Mouse (Mus musculus) testis, adult 2 months (tissue): ENCODE data around the gene Ttc25. TPM values are rescaled to one million over a fixed set of nuclear protein-coding genes. Genes with fewer than 3 reads are reported as not detected.

Experiments
- H3K27ac ChIP-seq: fragments of 200-500 bp; 2 replicates; pipeline ENCODE4 v1.5.1; 2012; ENCODE audit warnings: low read depth, low read length; ENCODE audit not compliant: control insufficient read depth, insufficient read depth
- H3K27me3 ChIP-seq: fragments of 200-500 bp; 2 replicates; pipeline ENCODE4 v1.6.1; 2012; ENCODE audit warnings: mild to moderate bottlenecking, low read length, moderate library complexity; ENCODE audit not compliant: control insufficient read depth, insufficient read depth
- H3K36me3 ChIP-seq: fragments of 200-500 bp; 2 replicates; pipeline ENCODE4 v1.6.1; 2012; ENCODE audit warnings: mild to moderate bottlenecking, low read length; ENCODE audit not compliant: control insufficient read depth, insufficient read depth
- H3K4me1 ChIP-seq: fragments of 200-500 bp; 2 replicates; pipeline ENCODE4 v1.6.1; 2012; ENCODE audit warnings: low read length; ENCODE audit not compliant: control insufficient read depth, insufficient read depth
- H3K4me3 ChIP-seq: fragments of 200-500 bp; 2 replicates; pipeline ENCODE4 v1.5.1; 2012; ENCODE audit warnings: low read depth, mild to moderate bottlenecking, low read length, moderate library complexity, mixed read lengths; ENCODE audit not compliant: control insufficient read depth
- CTCF ChIP-seq: fragments of 200-500 bp; IDR thresholded peaks from 2 replicates; pipeline ENCODE4 v1.5.1; 2012; ENCODE audit warnings: low read depth, mild to moderate bottlenecking, inconsistent platforms, low read length, moderate library complexity; ENCODE audit not compliant: control insufficient read depth, insufficient read depth, insufficient replicate concordance
- POLR2A ChIP-seq: fragments of 200-500 bp; IDR thresholded peaks from 2 replicates; pipeline ENCODE4 v1.6.1; 2012; ENCODE audit warnings: low read depth, mild to moderate bottlenecking, inconsistent platforms, low read length, moderate library complexity; ENCODE audit not compliant: control insufficient read depth
- polyA plus RNA-seq: library from polyadenylated mRNA; depleted of rRNA; stranded (reverse); fragments of >200 nt; gene quantifications from 2 replicates; pipeline ENCODE4 v1.2.3, GENCODE M21; 2012

Ttc25 gene
- polyA plus RNA-seq, 1 experiment, result 74.1 TPM

DNA sequence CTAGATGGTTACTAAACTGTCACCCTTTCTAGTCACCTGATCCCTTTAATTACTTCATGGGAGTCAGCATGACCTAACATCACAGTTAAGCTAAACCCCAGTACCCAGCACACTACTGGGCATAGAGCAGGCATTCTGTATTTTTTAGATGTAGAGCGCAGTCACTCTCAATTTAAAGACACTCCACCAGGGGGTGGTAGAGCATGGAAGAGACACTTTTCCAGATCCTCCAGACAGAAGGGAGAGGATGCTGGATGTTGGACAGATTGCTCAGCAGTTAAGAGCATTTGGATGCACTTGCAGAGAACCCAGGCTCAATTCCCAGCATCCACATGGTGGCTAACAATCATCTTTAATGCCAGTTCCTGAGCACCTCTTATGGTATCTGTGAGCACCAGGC lies 33.0 kb upstream of the Ttc25 start:
- Histone ChIP-seq H3K36me3 (no peaks in the 10 kb centered on the region; the same call in 1 of the 2 replicates), H3K27me3 (no peaks in the 10 kb centered on the region), H3K4me1 (no peaks in the 10 kb centered on the region), H3K27ac (no peak overlapping the region), H3K4me3 (no peak overlapping the region)
- TF ChIP-seq CTCF, result no peak
- TF ChIP-seq POLR2A, result no peak

DNA sequence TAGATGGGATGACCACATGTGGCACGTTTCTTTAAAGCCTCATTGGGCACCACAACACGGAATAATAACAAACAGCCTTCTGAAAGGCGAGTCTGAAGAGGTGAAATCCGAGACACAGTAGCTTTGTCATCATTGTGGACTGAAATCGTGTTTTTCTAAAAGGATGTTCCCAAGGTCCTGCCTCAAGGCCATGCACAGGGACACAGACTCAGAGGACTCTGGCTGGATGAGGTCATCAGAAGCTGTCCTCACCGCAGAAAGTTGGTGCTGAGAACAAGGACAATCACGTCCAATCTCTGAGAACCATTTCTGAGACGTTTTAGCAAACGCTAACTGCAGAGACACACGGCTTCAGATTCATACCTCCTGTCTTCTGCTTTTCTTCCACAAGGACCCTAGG lies 31.7 kb upstream of the Ttc25 start:
- Histone ChIP-seq H3K36me3 (no peaks in the 10 kb centered on the region), H3K27me3 (no peaks in the 10 kb centered on the region), H3K4me1 (no peaks in the 10 kb centered on the region), H3K4me3 (no peak overlapping the region), H3K27ac (no peak overlapping the region)
- TF ChIP-seq POLR2A (no peak), CTCF (no peak)

DNA sequence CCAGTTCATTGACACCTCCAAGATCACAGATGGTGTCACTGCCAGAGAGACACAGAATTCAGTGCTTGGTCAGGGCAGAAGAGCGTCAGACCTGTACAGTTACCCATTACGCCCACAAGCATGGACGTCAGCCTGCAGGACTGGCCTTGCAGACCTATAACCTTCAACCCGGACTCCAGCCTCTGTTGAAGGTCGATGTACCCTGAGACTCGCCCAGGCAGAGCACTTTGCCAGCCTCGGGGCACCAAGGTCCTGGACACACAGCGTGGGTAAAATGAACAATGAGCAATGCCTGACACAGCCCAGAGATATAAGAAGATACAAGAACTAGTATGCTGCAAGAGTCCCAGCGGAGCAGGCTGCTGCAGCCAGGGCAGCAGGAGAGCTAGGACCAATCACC lies 30.3 kb upstream of the Ttc25 start:
- no peaks in the 10 kb centered on the region; the same call in 1 of the 2 replicates for H3K36me3 ChIP-seq
- TF ChIP-seq CTCF (no peak), POLR2A (no peak)

DNA sequence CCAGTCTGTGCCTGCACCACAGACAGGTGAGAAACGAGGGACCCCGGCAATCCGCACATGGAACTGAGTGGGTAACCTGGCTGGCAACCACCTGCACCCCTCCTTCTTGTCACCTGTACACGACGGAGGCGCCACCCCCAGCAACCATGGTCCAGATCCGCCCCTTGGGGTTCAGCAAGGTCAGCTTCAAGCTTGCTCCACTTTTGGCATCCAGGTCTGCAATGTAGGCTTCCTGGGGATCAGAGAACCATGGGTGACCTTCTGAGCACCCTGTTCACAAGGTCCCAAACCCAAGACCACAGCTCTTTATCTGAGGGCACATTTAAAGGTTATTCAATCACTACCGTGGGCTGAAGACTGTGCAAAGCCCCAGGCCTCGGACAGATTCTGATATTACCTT lies 29.6 kb upstream of the Ttc25 start:
- H3K27ac ChIP-seq, result no peak overlapping the region
- no peaks in the 10 kb centered on the region; the same call in 1 of the 2 replicates for H3K36me3 ChIP-seq
- no peak overlapping the region for H3K4me3 ChIP-seq
- no peaks in the 10 kb centered on the region for H3K27me3 ChIP-seq
- H3K4me1 ChIP-seq, result no peaks in the 10 kb centered on the region
- no peak for TF ChIP-seq CTCF
- no peak for TF ChIP-seq POLR2A

More for the DNA sequence above, 30.3 kb upstream of the Ttc25 start:
- Histone ChIP-seq H3K4me3 (no peak overlapping the region), H3K4me1 (no peaks in the 10 kb centered on the region), H3K27me3 (no peaks in the 10 kb centered on the region), H3K27ac (no peak overlapping the region)

DNA sequence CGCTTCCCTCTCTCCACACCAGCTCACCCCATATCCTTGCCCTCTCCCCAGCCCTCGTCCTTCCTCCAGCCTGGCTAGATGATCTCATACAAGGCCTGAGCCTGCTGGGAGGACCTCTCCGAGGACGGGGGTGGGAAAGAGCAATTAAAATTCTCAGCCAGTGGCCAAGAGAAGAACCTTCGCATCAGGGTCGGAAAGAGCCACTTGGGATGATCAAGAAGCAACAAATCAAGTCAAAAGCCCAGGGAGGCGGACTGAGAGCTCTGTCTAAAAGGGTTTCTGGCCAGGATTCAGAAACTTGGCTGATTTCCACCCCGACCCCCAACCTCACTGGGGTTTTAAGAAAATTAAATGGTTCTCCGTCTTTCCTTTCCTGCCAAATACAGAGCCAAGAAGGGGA lies 29.1 kb upstream of the Ttc25 start:
- Histone ChIP-seq H3K4me1 (no peaks in the 10 kb centered on the region), H3K27ac (no peak overlapping the region), H3K27me3 (no peaks in the 10 kb centered on the region), H3K36me3 (no peaks in the 10 kb centered on the region; the same call in 1 of the 2 replicates), H3K4me3 (no peak overlapping the region)
- TF ChIP-seq CTCF, result no peak
- TF ChIP-seq POLR2A, result no peak

DNA sequence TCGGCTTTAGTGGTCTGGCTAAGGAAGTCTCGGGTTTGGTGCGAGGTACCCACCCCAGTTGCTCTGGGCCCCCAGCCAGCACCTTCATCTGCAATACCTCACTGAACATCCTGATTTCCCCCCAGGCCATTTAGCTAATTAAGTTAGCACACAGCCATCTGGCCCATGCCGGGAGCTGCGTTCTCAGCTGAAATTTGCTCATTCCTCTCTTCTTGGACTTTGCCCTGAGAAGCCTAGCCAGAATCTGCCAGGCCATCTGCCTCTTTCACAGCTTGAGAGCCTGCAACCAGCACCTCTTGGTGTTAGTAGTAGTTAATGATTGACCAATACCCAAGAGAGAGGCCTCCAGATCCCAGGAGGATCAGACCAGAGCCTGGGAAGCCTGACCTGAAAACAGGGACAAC lies 27.2 kb upstream of the Ttc25 start:
- no peak overlapping the region for H3K27ac ChIP-seq
- H3K4me1 ChIP-seq, result no peaks in the 10 kb centered on the region
- TF ChIP-seq CTCF (no peak), POLR2A (no peak)
- no peaks in the 10 kb centered on the region for H3K27me3 ChIP-seq
- no peaks in the 10 kb centered on the region; the same call in 1 of the 2 replicates for H3K36me3 ChIP-seq
- H3K4me3 ChIP-seq, result no peak overlapping the region

DNA sequence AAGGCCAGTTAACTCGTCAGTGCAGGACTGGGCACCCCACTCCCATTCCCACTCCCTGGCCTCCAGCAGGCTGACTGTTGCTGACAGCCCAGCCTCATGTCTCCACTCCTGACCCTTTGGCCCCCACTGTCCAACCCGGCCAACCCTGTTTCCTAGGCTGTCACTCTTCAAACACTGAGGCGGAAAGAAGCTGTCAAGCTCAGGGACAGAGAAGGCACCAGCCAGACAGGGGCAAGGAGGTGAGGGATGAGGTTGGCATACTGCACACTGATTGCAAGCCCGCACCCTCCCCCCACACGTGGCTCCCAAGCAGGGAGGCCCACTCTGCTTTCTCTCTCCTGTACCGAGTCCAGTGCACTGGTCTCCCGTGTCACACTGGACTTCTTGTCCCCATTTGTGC lies 26.2 kb upstream of the Ttc25 start:
- Histone ChIP-seq H3K4me3 (no peak overlapping the region), H3K36me3 (no peaks in the 10 kb centered on the region; the same call in 1 of the 2 replicates), H3K27ac (no peak overlapping the region), H3K27me3 (no peaks in the 10 kb centered on the region), H3K4me1 (no peaks in the 10 kb centered on the region)
- TF ChIP-seq POLR2A (no peak), CTCF (no peak)

DNA sequence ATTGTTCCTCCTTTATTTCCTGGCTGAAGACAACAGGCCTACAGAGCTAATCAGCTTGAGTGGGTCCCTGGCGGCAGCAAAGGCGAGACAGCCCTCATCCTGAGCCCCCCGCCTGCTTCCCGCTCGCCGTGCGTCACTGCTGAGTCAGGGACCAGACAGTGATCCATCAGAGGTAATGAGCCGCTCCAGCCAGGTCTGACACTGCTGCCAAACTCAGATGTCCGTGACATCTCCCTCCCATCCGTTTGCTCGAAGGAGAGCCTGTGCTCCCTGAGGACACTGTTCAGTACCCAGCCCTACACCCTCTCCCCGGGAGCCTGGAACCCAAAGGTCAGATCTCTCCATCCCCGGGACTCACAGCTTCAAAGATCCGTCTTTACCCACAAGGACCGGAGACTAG lies 24.6 kb upstream of the Ttc25 start:
- TF ChIP-seq CTCF (no peak), POLR2A (no peak)
- Histone ChIP-seq H3K27me3 (no peaks in the 10 kb centered on the region), H3K36me3 (no peaks in the 10 kb centered on the region; the same call in 1 of the 2 replicates), H3K4me3 (no peak overlapping the region), H3K4me1 (no peaks in the 10 kb centered on the region), H3K27ac (no peak overlapping the region)
